Mouse (Mus musculus) kidney, postnatal 0 days (tissue): ENCODE data around the gene Crebl2. TPM values are rescaled to one million over a fixed set of nuclear protein-coding genes. Genes with fewer than 3 reads are reported as not detected.

Experiments used
- ATAC-seq: fragments of 200-750 bp; cut with Nextera tagmentation; replicated peaks from 2 replicates; pipeline ENCODE4 v1.8.0; 2017; ENCODE audit warnings: low read depth, moderate number of reproducible peaks, moderate TSS enrichment, moderate library complexity; ENCODE audit not compliant: low FRiP score
- DNase-seq: peaks from one replicate; pipeline ENCODE4 v3.0.0-alpha.2; 2016; ENCODE audit warnings: low spot score
- H3K27ac ChIP-seq: fragments of 300-500 bp; sonication (generic); 2 replicates; pipeline ENCODE4 v1.5.1; 2014; ENCODE audit warnings: mild to moderate bottlenecking
- H3K27me3 ChIP-seq: fragments of 300-500 bp; sonication (generic); 2 replicates; pipeline ENCODE4 v1.6.1; 2014; ENCODE audit warnings: low read length, mixed read lengths; ENCODE audit not compliant: insufficient read depth
- H3K36me3 ChIP-seq: fragments of 300-500 bp; sonication (generic); 2 replicates; pipeline ENCODE4 v1.6.1; 2014; ENCODE audit warnings: low read length, mixed read lengths; ENCODE audit not compliant: insufficient read depth
- H3K4me1 ChIP-seq: fragments of 300-500 bp; sonication (generic); replicated peaks from 2 replicates; pipeline ENCODE4 v1.6.1; 2014; ENCODE audit warnings: antibody characterized with exemption, low read length, mixed read lengths; ENCODE audit not compliant: insufficient read depth
- H3K4me2 ChIP-seq: fragments of 300-500 bp; sonication (generic); 2 replicates; pipeline ENCODE4 v1.6.1; 2014; ENCODE audit warnings: mild to moderate bottlenecking, low read length, moderate library complexity, mixed read lengths
- H3K4me3 ChIP-seq: fragments of 300-500 bp; sonication (generic); replicated peaks from 2 replicates; pipeline ENCODE4 v1.5.1; 2014; ENCODE audit warnings: low read depth, low read length
- H3K9ac ChIP-seq: fragments of 300-500 bp; sonication (generic); 2 replicates; pipeline ENCODE4 v1.6.1; 2014; ENCODE audit warnings: low read depth, low read length
- H3K9me3 ChIP-seq: fragments of 300-500 bp; sonication (generic); replicated peaks from 2 replicates; pipeline ENCODE4 v1.6.1; 2016; ENCODE audit warnings: low read length, inconsistent platforms, mixed read lengths
- CTCF ChIP-seq: IDR thresholded peaks from 2 replicates; pipeline ENCODE4 v1.5.1; 2016; ENCODE audit warnings: antibody characterized with exemption, low read depth, mild to moderate bottlenecking, moderate library complexity
- WGBS: fragments of 180-500 bp; shearing (Covaris S2); extraction: QIAGEN DNeasy Blood & Tissue Kit; methylation state at CpG from one replicate; pipeline ENCODE4 v1.1.7; 2014; 5-methylcytosine and 5-hydroxymethylcytosine counted together
- polyA plus RNA-seq: library from polyadenylated mRNA; unstranded; fragments of >200 nt; fragmentation: Nextera tagmentation; extraction: Ambion mirVana; gene quantifications from 2 replicates; pipeline ENCODE4 v1.2.1, GENCODE M21; 2015

Crebl2 gene
- polyA plus RNA-seq, 1 experiment from 2014 or later, result 5.6 TPM

GRCm38 (mm10) chr6:134896570-134897436 is 66.8 kb downstream of the Crebl2 start:
- Histone ChIP-seq H3K27ac (0 out of 2 replicates have a peak overlapping the region, but pooled peaks have one; percentile 99), H3K9ac (peak overlapping the region; percentile 75), H3K9me3 (no peaks in the 10 kb centered on the region), H3K27me3 (no peaks in the 10 kb centered on the region), H3K36me3 (no peaks in the 10 kb centered on the region), H3K4me2 (peak overlapping the region; percentile 70), H3K4me1 (0 out of 2 replicates have a peak, but pooled peaks cover 3% of the 10 kb centered on the region), H3K4me3 (peak overlapping the region; percentile 45)
- DNase-seq (no peak), ATAC-seq (no peak)
- 52% methylated on average over 15 of the region's 15 CpGs for WGBS
- no peak for TF ChIP-seq CTCF

GRCm38 (mm10) chr6:134897443-134898094 is 67.6 kb downstream of the Crebl2 start:
- ATAC-seq (peak; percentile 91), DNase-seq (peak; percentile 96)
- no peaks in the 10 kb centered on the region for H3K27me3 ChIP-seq
- peak overlapping the region; percentile 70 for H3K4me2 ChIP-seq
- no peaks in the 10 kb centered on the region for H3K36me3 ChIP-seq
- WGBS, result under 1% methylated on average over 38 of the region's 38 CpGs
- 0 out of 2 replicates have a peak, but pooled peaks cover 3% of the 10 kb centered on the region for H3K4me1 ChIP-seq
- peak overlapping the region; percentile 99 for H3K27ac ChIP-seq
- H3K9ac ChIP-seq, result peak overlapping the region; percentile 75
- peak overlapping the region; percentile 45 for H3K4me3 ChIP-seq
- no peaks in the 10 kb centered on the region for H3K9me3 ChIP-seq
- no peak for TF ChIP-seq CTCF

- peak; percentile 98 for DNase-seq
- Histone ChIP-seq H3K4me1 (0 out of 2 replicates have a peak, but pooled peaks cover 3% of the 10 kb centered on the region), H3K9me3 (no peaks in the 10 kb centered on the region), H3K9ac (peak within 1 kb of the TSS; percentile 75), H3K27ac (peak within 1 kb of the TSS; percentile 99), H3K36me3 (no peaks in the 10 kb centered on the region), H3K4me2 (peak within 1 kb of the TSS; percentile 70), H3K4me3 (peak within 1 kb of the TSS; percentile 45), H3K27me3 (no peaks in the 10 kb centered on the region)
- peak; percentile 94 for ATAC-seq
- TF ChIP-seq CTCF, result peak; percentile 35
- under 1% methylated on average over 51 of the region's 51 CpGs for WGBS
Measured at GRCm38 (mm10) chr6:134898095-134898965, 68.4 kb downstream of the Crebl2 start, which contains the start of gene Gpr19. Gpr19 (minus strand) TSS chr6:134898578.

GRCm38 (mm10) chr6:134903368-134903767 is 73.4 kb downstream of the Crebl2 start:
- 82% methylated on average over 3 of the region's 4 CpGs for WGBS
- H3K36me3 ChIP-seq, result no peaks in the 10 kb centered on the region
- no peak overlapping the region for H3K9ac ChIP-seq
- no peaks in the 10 kb centered on the region for H3K4me1 ChIP-seq
- H3K4me2 ChIP-seq, result no peak overlapping the region
- no peak for DNase-seq
- no peaks in the 10 kb centered on the region for H3K9me3 ChIP-seq
- no peak overlapping the region for H3K4me3 ChIP-seq
- H3K27ac ChIP-seq, result no peak overlapping the region
- ATAC-seq, result no peak
- no peaks in the 10 kb centered on the region for H3K27me3 ChIP-seq
- no peak for TF ChIP-seq CTCF

DNA sequence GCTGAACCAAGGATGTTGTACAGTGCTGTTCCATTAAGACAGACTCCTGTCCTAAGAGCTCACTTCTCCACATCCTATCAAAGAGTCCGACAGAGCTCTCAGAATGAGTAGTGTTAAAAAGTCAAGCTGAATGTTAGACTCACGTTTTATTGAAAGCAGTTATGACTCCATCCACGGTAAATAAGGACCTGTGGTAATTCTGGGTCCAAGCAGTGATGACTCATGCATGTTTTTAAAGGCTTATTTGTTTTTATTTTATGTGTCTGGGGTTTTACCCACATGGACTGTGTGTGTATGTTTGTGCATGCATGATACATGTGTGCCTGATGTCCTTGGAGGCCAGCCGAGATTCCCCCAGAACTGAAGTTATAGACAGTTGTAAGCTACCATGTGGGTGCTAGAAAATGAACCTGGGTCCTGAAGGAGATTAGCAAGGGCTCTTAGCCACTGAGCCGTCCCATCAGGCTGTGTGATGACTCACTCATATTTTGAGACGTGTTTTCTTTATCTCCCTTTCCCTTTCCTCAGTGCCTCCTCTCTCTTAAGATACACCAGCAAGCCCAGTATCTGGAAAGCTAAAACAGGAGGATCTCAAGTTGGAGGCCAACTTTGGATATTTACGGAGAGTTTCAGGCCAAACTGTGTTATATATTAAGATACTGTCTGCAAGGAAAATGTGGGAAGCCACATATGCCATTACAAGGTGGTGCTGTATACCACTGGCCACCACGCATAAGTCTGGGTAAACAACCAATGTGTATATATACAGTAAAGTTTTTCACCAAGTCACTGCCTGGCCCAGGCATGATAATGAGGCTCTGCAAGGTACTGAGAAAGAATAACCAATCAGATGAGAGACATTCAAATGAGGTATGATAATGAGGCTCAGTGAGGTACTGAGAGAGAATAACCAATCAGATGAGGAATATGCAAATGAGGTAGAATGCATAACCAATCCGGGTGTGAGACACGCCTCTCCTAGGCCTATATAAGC is 74.2 kb downstream of the Crebl2 start:
- ATAC-seq, result no peak
- H3K27me3 ChIP-seq, result no peaks in the 10 kb centered on the region
- no peak for DNase-seq
- TF ChIP-seq CTCF, result no peak
- H3K9me3 ChIP-seq, result no peaks in the 10 kb centered on the region
- H3K4me2 ChIP-seq, result no peak overlapping the region
- WGBS, result 86% methylated on average over 10 of the region's 10 CpGs
- H3K36me3 ChIP-seq, result no peaks in the 10 kb centered on the region
- H3K27ac ChIP-seq, result no peak overlapping the region
- no peak overlapping the region for H3K9ac ChIP-seq
- no peak overlapping the region for H3K4me3 ChIP-seq
- no peaks in the 10 kb centered on the region for H3K4me1 ChIP-seq
